Mouse (Mus musculus) cortical plate, adult 2 months (tissue): Measurements from ENCODE around the gene Aunip.

Source experiments
- CTCF ChIP-seq: fragments of 200-500 bp; IDR thresholded peaks from 2 replicates; pipeline ENCODE4 v1.5.1; 2011; ENCODE audit warnings: mild to moderate bottlenecking, control low read depth, low read length; ENCODE audit not compliant: insufficient read depth; ENCODE audit errors: extremely low read depth
- POLR2A ChIP-seq: fragments of 200-500 bp; IDR thresholded peaks from 2 replicates; pipeline ENCODE4 v1.6.1; 2011; ENCODE audit warnings: mild to moderate bottlenecking, low read length, control low read depth; ENCODE audit not compliant: insufficient read depth; ENCODE audit errors: extremely low read depth

- TF ChIP-seq POLR2A = no peak
- TF ChIP-seq CTCF = no peak
Observed at GRCm38 (mm10) chr4:134563624-134564023, 52.8 kb downstream of the Aunip start.
